Mouse (Mus musculus): ENCODE measurements around the gene Nr2f2. TPM values are rescaled to one million over a fixed set of nuclear protein-coding genes. Genes with fewer than 3 reads are reported as not detected.

The Nr2f2 gene
- polyA plus RNA-seq (2015; fragmentation: Nextera tagmentation; extraction: Ambion mirVana) = 83.5 and 95.7 TPM in 2 replicates

GRCm38 (mm10) chr7:70365941-70366807 lies at the start of gene Nr2f2:
Gene Nr2f2 (minus strand): TSS chr7:70366735.
- ATAC-seq (ENCODE audit: low read depth) = no peak
- 1% methylated on average over 16 of the region's 16 CpGs for WGBS
- peaks cover 12% of the 10 kb centered on the region for H3K4me1 ChIP-seq (replicated peaks; ENCODE audit: control insufficient read depth, insufficient read depth, low read length)
- no peaks in the 10 kb centered on the region for H3K36me3 ChIP-seq (ENCODE audit: control insufficient read depth, insufficient read depth, low read length)
- H3K9me3 ChIP-seq (ENCODE audit: control insufficient read depth, low read length) = no peaks in the 10 kb centered on the region
- peak within 1 kb of the TSS; percentile 72 for H3K4me3 ChIP-seq (ENCODE audit: low read length)
- peak within 1 kb of the TSS; percentile 98 for H3K27ac ChIP-seq (ENCODE audit: low read length)
- no peaks in the 10 kb centered on the region for H3K27me3 ChIP-seq (ENCODE audit: control insufficient read depth, insufficient read depth, low read depth, low read length)
- H3K9ac ChIP-seq (ENCODE audit: low read length) = peak within 1 kb of the TSS; percentile 88
- H3K4me2 ChIP-seq (ENCODE audit: low read depth, low read length) = peak within 1 kb of the TSS; percentile 96

- peaks cover 13% of the 10 kb centered on the region for H3K36me3 ChIP-seq (ENCODE audit: control insufficient read depth, insufficient read depth, low read length)
Measured at GRCm38 (mm10) chr7:70414461-70414860, 47.9 kb upstream of the Nr2f2 start.

GRCm38 (mm10) chr7:70413646-70414045 lies 47.1 kb upstream of the Nr2f2 start:
- no peaks in the 10 kb centered on the region for H3K9me3 ChIP-seq (ENCODE audit: control insufficient read depth, low read length)
- 69% methylated on average over 4 of the region's 4 CpGs for WGBS
- no peak overlapping the region for H3K27ac ChIP-seq (ENCODE audit: low read length)
- no peaks in the 10 kb centered on the region for H3K4me1 ChIP-seq (replicated peaks; ENCODE audit: control insufficient read depth, insufficient read depth, low read length)
- no peak overlapping the region for H3K9ac ChIP-seq (ENCODE audit: low read length)
- no peak for ATAC-seq (ENCODE audit: low read depth)
- no peaks in the 10 kb centered on the region for H3K27me3 ChIP-seq (ENCODE audit: control insufficient read depth, insufficient read depth, low read depth, low read length)
- no peak overlapping the region for H3K4me3 ChIP-seq (ENCODE audit: low read length)
- peaks cover 13% of the 10 kb centered on the region for H3K36me3 ChIP-seq (ENCODE audit: control insufficient read depth, insufficient read depth, low read length)
- no peak overlapping the region for H3K4me2 ChIP-seq (ENCODE audit: low read depth, low read length)

More at GRCm38 (mm10) chr7:70414461-70414860, 47.9 kb upstream of the Nr2f2 start:
- Histone ChIP-seq H3K4me2 (ENCODE audit: low read depth, low read length) (no peak overlapping the region), H3K9me3 (ENCODE audit: control insufficient read depth, low read length) (no peaks in the 10 kb centered on the region), H3K27me3 (ENCODE audit: control insufficient read depth, insufficient read depth, low read depth, low read length) (no peaks in the 10 kb centered on the region), H3K4me1 (replicated peaks; ENCODE audit: control insufficient read depth, insufficient read depth, low read length) (no peaks in the 10 kb centered on the region), H3K9ac (ENCODE audit: low read length) (no peak overlapping the region), H3K27ac (ENCODE audit: low read length) (no peak overlapping the region), H3K4me3 (ENCODE audit: low read length) (no peak overlapping the region)
- ATAC-seq (ENCODE audit: low read depth) = no peak
- 87% methylated on average over 4 of the region's 4 CpGs for WGBS

- WGBS = 70% methylated on average over 7 of the region's 7 CpGs
- no peak overlapping the region for H3K27ac ChIP-seq (ENCODE audit: low read length)
- no peak overlapping the region for H3K4me3 ChIP-seq (ENCODE audit: low read length)
- H3K4me1 ChIP-seq (replicated peaks; ENCODE audit: control insufficient read depth, insufficient read depth, low read length) = no peaks in the 10 kb centered on the region
- no peaks in the 10 kb centered on the region for H3K27me3 ChIP-seq (ENCODE audit: control insufficient read depth, insufficient read depth, low read depth, low read length)
- H3K36me3 ChIP-seq (ENCODE audit: control insufficient read depth, insufficient read depth, low read length) = peaks cover 13% of the 10 kb centered on the region
- no peak overlapping the region for H3K9ac ChIP-seq (ENCODE audit: low read length)
- H3K9me3 ChIP-seq (ENCODE audit: control insufficient read depth, low read length) = no peaks in the 10 kb centered on the region
- ATAC-seq (ENCODE audit: low read depth) = no peak
- no peak overlapping the region for H3K4me2 ChIP-seq (ENCODE audit: low read depth, low read length)
Measured at GRCm38 (mm10) chr7:70412900-70413299, 46.4 kb upstream of the Nr2f2 start.

GRCm38 (mm10) chr7:70410350-70410749 lies 43.8 kb upstream of the Nr2f2 start:
- no peak for ATAC-seq (ENCODE audit: low read depth)
- no peak overlapping the region for H3K9ac ChIP-seq (ENCODE audit: low read length)
- no peaks in the 10 kb centered on the region for H3K27me3 ChIP-seq (ENCODE audit: control insufficient read depth, insufficient read depth, low read depth, low read length)
- no peaks in the 10 kb centered on the region for H3K9me3 ChIP-seq (ENCODE audit: control insufficient read depth, low read length)
- peaks cover 16% of the 10 kb centered on the region for H3K36me3 ChIP-seq (ENCODE audit: control insufficient read depth, insufficient read depth, low read length)
- H3K4me3 ChIP-seq (ENCODE audit: low read length) = no peak overlapping the region
- H3K4me1 ChIP-seq (replicated peaks; ENCODE audit: control insufficient read depth, insufficient read depth, low read length) = 0 out of 2 replicates have a peak, but pooled peaks cover 1% of the 10 kb centered on the region
- no peak overlapping the region for H3K4me2 ChIP-seq (ENCODE audit: low read depth, low read length)
- H3K27ac ChIP-seq (ENCODE audit: low read length) = no peak overlapping the region
- WGBS = 86% methylated on average over 3 of the region's 3 CpGs

- ATAC-seq (ENCODE audit: low read depth) = no peak
- Histone ChIP-seq H3K9me3 (ENCODE audit: control insufficient read depth, low read length) (no peaks in the 10 kb centered on the region), H3K27ac (ENCODE audit: low read length) (no peak overlapping the region), H3K4me3 (ENCODE audit: low read length) (no peak overlapping the region), H3K4me2 (ENCODE audit: low read depth, low read length) (no peak overlapping the region), H3K4me1 (replicated peaks; ENCODE audit: control insufficient read depth, insufficient read depth, low read length) (0 out of 2 replicates have a peak, but pooled peaks cover 5% of the 10 kb centered on the region), H3K9ac (ENCODE audit: low read length) (no peak overlapping the region), H3K36me3 (ENCODE audit: control insufficient read depth, insufficient read depth, low read length) (peaks cover 16% of the 10 kb centered on the region), H3K27me3 (ENCODE audit: control insufficient read depth, insufficient read depth, low read depth, low read length) (no peaks in the 10 kb centered on the region)
- 80% methylated on average over 11 of the region's 11 CpGs for WGBS
Measured at GRCm38 (mm10) chr7:70409890-70410289, 43.4 kb upstream of the Nr2f2 start.

- Histone ChIP-seq H3K4me3 (ENCODE audit: low read length) (no peak overlapping the region), H3K36me3 (ENCODE audit: control insufficient read depth, insufficient read depth, low read length) (peaks cover 20% of the 10 kb centered on the region), H3K27ac (ENCODE audit: low read length) (no peak overlapping the region), H3K9me3 (ENCODE audit: control insufficient read depth, low read length) (no peaks in the 10 kb centered on the region), H3K4me2 (ENCODE audit: low read depth, low read length) (no peak overlapping the region), H3K9ac (ENCODE audit: low read length) (no peak overlapping the region), H3K27me3 (ENCODE audit: control insufficient read depth, insufficient read depth, low read depth, low read length) (no peaks in the 10 kb centered on the region), H3K4me1 (replicated peaks; ENCODE audit: control insufficient read depth, insufficient read depth, low read length) (0 out of 2 replicates have a peak, but pooled peaks cover 5% of the 10 kb centered on the region)
- ATAC-seq (ENCODE audit: low read depth) = no peak
- 68% methylated on average over 3 of the region's 3 CpGs for WGBS
Measured at GRCm38 (mm10) chr7:70408814-70409213, 42.3 kb upstream of the Nr2f2 start.

- Histone ChIP-seq H3K4me1 (replicated peaks; ENCODE audit: control insufficient read depth, insufficient read depth, low read length) (0 out of 2 replicates have a peak, but pooled peaks cover 5% of the 10 kb centered on the region), H3K27ac (ENCODE audit: low read length) (peak overlapping the region; percentile 27; the same call in 1 of the 2 replicates)
Measured at GRCm38 (mm10) chr7:70407123-70407522, 40.6 kb upstream of the Nr2f2 start.

GRCm38 (mm10) chr7:70406527-70406926 lies 40.0 kb upstream of the Nr2f2 start:
- Histone ChIP-seq H3K36me3 (ENCODE audit: control insufficient read depth, insufficient read depth, low read length) (peaks cover 27% of the 10 kb centered on the region), H3K9ac (ENCODE audit: low read length) (no peak overlapping the region), H3K4me1 (replicated peaks; ENCODE audit: control insufficient read depth, insufficient read depth, low read length) (0 out of 2 replicates have a peak, but pooled peaks cover 5% of the 10 kb centered on the region), H3K27ac (ENCODE audit: low read length) (no peak overlapping the region), H3K27me3 (ENCODE audit: control insufficient read depth, insufficient read depth, low read depth, low read length) (no peaks in the 10 kb centered on the region), H3K9me3 (ENCODE audit: control insufficient read depth, low read length) (no peaks in the 10 kb centered on the region), H3K4me2 (ENCODE audit: low read depth, low read length) (no peak overlapping the region), H3K4me3 (ENCODE audit: low read length) (no peak overlapping the region)
- 78% methylated on average over 11 of the region's 11 CpGs for WGBS
- ATAC-seq (ENCODE audit: low read depth) = no peak

More at GRCm38 (mm10) chr7:70407123-70407522, 40.6 kb upstream of the Nr2f2 start:
- Histone ChIP-seq H3K9me3 (ENCODE audit: control insufficient read depth, low read length) (no peaks in the 10 kb centered on the region), H3K36me3 (ENCODE audit: control insufficient read depth, insufficient read depth, low read length) (peaks cover 27% of the 10 kb centered on the region), H3K4me2 (ENCODE audit: low read depth, low read length) (peak overlapping the region; percentile 12; the same call in 1 of the 2 replicates), H3K27me3 (ENCODE audit: control insufficient read depth, insufficient read depth, low read depth, low read length) (no peaks in the 10 kb centered on the region), H3K9ac (ENCODE audit: low read length) (no peak overlapping the region), H3K4me3 (ENCODE audit: low read length) (no peak overlapping the region)
- 65% methylated on average over 11 of the region's 11 CpGs for WGBS
- no peak for ATAC-seq (ENCODE audit: low read depth)

Measured in lung, embryonic 16.5 days (tissue).